Mouse (Mus musculus) ES-E14 (cell line): ENCODE results near the gene Apoa2. TPM values are rescaled to one million over a fixed set of nuclear protein-coding genes. Genes with fewer than 3 reads are reported as not detected.

Experiments used
- DNase-seq: peaks from one replicate; pipeline ENCODE4 v3.0.0-alpha.2; 2013; ENCODE audit warnings: low read depth, low spot score
- H3K27ac ChIP-seq: 2 replicates; pipeline ENCODE4 v1.5.1; 2012; ENCODE audit warnings: low read depth, mild to moderate bottlenecking, low read length, moderate library complexity, mixed read lengths; ENCODE audit not compliant: poor library complexity, insufficient read depth, severe bottlenecking
- H3K36me3 ChIP-seq: 2 replicates; pipeline ENCODE4 v1.6.1; 2012; ENCODE audit warnings: mild to moderate bottlenecking, low read length, moderate library complexity, mixed read lengths; ENCODE audit not compliant: control insufficient read depth, poor library complexity, insufficient read depth, severe bottlenecking
- H3K4me1 ChIP-seq, 2 experiments: fragments of 150-350 bp in 1 of 2; sonication (generic) in 1 of 2; 2 replicates each; pipeline ENCODE4 v1.6.1; 2012; ENCODE audit warnings: low read length in 2 of 2, mild to moderate bottlenecking in 1 of 2, mixed read lengths in 1 of 2; ENCODE audit not compliant: control insufficient read depth in 2 of 2, insufficient read depth in 2 of 2, poor library complexity in 1 of 2
- H3K4me3 ChIP-seq, 2 experiments: fragments of 150-350 bp in 1 of 2; sonication (generic) in 1 of 2; 2 replicates each; pipeline ENCODE4 v1.5.1; 2012; ENCODE audit warnings: low read length in 2 of 2, low read depth in 1 of 2, mild to moderate bottlenecking in 1 of 2, mixed read lengths in 1 of 2; ENCODE audit not compliant: insufficient read depth in 1 of 2, poor library complexity in 1 of 2, severe bottlenecking in 1 of 2
- H3K9ac ChIP-seq: 2 replicates; pipeline ENCODE4 v1.6.1; 2012; ENCODE audit warnings: low read depth, mild to moderate bottlenecking, low read length, mixed read lengths; ENCODE audit not compliant: poor library complexity, insufficient read depth, severe bottlenecking
- H3K9me3 ChIP-seq: fragments of 150-350 bp; sonication (generic); 2 replicates; pipeline ENCODE4 v1.6.1; 2012; ENCODE audit warnings: low read depth, mild to moderate bottlenecking, low read length; ENCODE audit not compliant: control insufficient read depth, insufficient read depth
- CHD2 ChIP-seq: IDR thresholded peaks from 2 replicates; pipeline ENCODE4 v1.6.1; 2014; ENCODE audit warnings: mild to moderate bottlenecking, low read depth, low read length, inconsistent platforms
- HCFC1 ChIP-seq: IDR thresholded peaks from 2 replicates; pipeline ENCODE4 v1.6.1; 2012; ENCODE audit warnings: low read length, inconsistent platforms, borderline replicate concordance; ENCODE audit not compliant: insufficient read depth
- MAFK ChIP-seq: IDR thresholded peaks from 2 replicates; pipeline ENCODE4 v1.6.1; 2014; ENCODE audit warnings: mild to moderate bottlenecking, low read depth, low read length, inconsistent platforms; ENCODE audit not compliant: insufficient read depth
- ZC3H11A ChIP-seq: IDR thresholded peaks from 2 replicates; pipeline ENCODE4 v1.6.1; 2012; ENCODE audit warnings: low read depth, mild to moderate bottlenecking, inconsistent platforms, low read length, borderline replicate concordance
- ZNF384 ChIP-seq: IDR thresholded peaks from 2 replicates; pipeline ENCODE4 v1.6.1; 2012; ENCODE audit warnings: low read depth, low read length, inconsistent platforms
- in situ Hi-C, 2 experiments: fragments of 600-800 bp; cut with MboI; formaldehyde crosslinking; loops; one replicate each; pipeline ENCODE4 v1.15.1; 2025; ENCODE audit warnings: low sequenced_read_pairs in 2 of 2, inconsistent platforms in 1 of 2; ENCODE audit not compliant: unreplicated experiment in 2 of 2
- total RNA-seq: library from RNA; depleted of rRNA; stranded (reverse); fragments of 300-350 nt; gene quantifications from 2 replicates; pipeline ENCODE4 v1.2.3, GENCODE M21; 2012

Apoa2 gene
- total RNA-seq, 1 experiment, result 0.98 TPM

- no peak overlapping the region for H3K4me3 ChIP-seq
- no peak for DNase-seq
- H3K9me3 ChIP-seq, result no peaks in the 10 kb centered on the region
- no peak overlapping the region for H3K9ac ChIP-seq
- peaks cover 0 to 7% of the 10 kb centered on the region in 2 experiments; a peak in 1 of 4 replicates for H3K4me1 ChIP-seq
- in situ Hi-C loops, result no loop called here
- H3K36me3 ChIP-seq, result no peaks in the 10 kb centered on the region
- no peak for TF ChIP-seq ZC3H11A
- no peak for TF ChIP-seq MAFK
- no peak for TF ChIP-seq ZNF384
- TF ChIP-seq CHD2, result no peak
- TF ChIP-seq HCFC1, result no peak
- no peak overlapping the region for H3K27ac ChIP-seq
Observed at GRCm38 (mm10) chr1:171263185-171263611, 38.3 kb downstream of the Apoa2 start.

- no peaks in the 10 kb centered on the region for H3K36me3 ChIP-seq
- H3K4me3 ChIP-seq, result no peak overlapping the region
- TF ChIP-seq ZNF384, result no peak
- TF ChIP-seq MAFK, result no peak
- H3K4me1 ChIP-seq, result peaks cover 0 to 7% of the 10 kb centered on the region in 2 experiments; a peak in 1 of 4 replicates
- H3K27ac ChIP-seq, result no peak overlapping the region
- in situ Hi-C loops, result no loop called here
- H3K9me3 ChIP-seq, result no peaks in the 10 kb centered on the region
- H3K9ac ChIP-seq, result no peak overlapping the region
- DNase-seq, result no peak
Observed at GRCm38 (mm10) chr1:171263666-171264461, 39.0 kb downstream of the Apoa2 start.

- H3K4me1 ChIP-seq, result 0 out of 4 replicates have a peak, but pooled peaks cover 0 to 4% of the 10 kb centered on the region in 2 experiments
- H3K4me3 ChIP-seq, result no peak overlapping the region
- H3K36me3 ChIP-seq, result no peaks in the 10 kb centered on the region
- in situ Hi-C loops, result no loop called here
- no peak for DNase-seq
- H3K9ac ChIP-seq, result no peak overlapping the region
- H3K27ac ChIP-seq, result no peak overlapping the region
- no peaks in the 10 kb centered on the region for H3K9me3 ChIP-seq
- TF ChIP-seq MAFK (no peak), ZNF384 (no peak), CHD2 (no peak), HCFC1 (no peak), ZC3H11A (no peak)
Observed at GRCm38 (mm10) chr1:171265971-171266744, 41.3 kb downstream of the Apoa2 start.

- Histone ChIP-seq H3K9ac (no peak overlapping the region), H3K36me3 (peaks cover 7% of the 10 kb centered on the region; the same call in 1 of the 2 replicates), H3K4me1 (peaks cover 0 to 4% of the 10 kb centered on the region in 2 experiments; a peak in 2 of 4 replicates), H3K27ac (no peak overlapping the region), H3K9me3 (no peaks in the 10 kb centered on the region), H3K4me3 (no peak overlapping the region)
- TF ChIP-seq HCFC1, result no peak
- no peak for TF ChIP-seq CHD2
- no peak for TF ChIP-seq ZNF384
- no peak for TF ChIP-seq MAFK
- no peak for TF ChIP-seq ZC3H11A
- DNase-seq, result no peak
- in situ Hi-C loops, result no loop called here
Observed at GRCm38 (mm10) chr1:171268341-171268740, 43.5 kb downstream of the Apoa2 start.
